Mouse (Mus musculus) E14TG2a.4 (cell line): ENCODE data around the gene Rasgef1b.

Experiments used
- CTCF ChIP-seq: conservative IDR thresholded peaks from 2 replicates; pipeline ENCODE4 v1.5.1; 2014; ENCODE audit warnings: low read length
- NANOG ChIP-seq: IDR thresholded peaks from 2 replicates; pipeline ENCODE4 v1.6.1; 2014; ENCODE audit warnings: borderline replicate concordance, low read length, mixed read lengths
- POU5F1 ChIP-seq: IDR thresholded peaks from 2 replicates; pipeline ENCODE4 v1.6.1; 2014; ENCODE audit warnings: low read length, borderline replicate concordance

DNA sequence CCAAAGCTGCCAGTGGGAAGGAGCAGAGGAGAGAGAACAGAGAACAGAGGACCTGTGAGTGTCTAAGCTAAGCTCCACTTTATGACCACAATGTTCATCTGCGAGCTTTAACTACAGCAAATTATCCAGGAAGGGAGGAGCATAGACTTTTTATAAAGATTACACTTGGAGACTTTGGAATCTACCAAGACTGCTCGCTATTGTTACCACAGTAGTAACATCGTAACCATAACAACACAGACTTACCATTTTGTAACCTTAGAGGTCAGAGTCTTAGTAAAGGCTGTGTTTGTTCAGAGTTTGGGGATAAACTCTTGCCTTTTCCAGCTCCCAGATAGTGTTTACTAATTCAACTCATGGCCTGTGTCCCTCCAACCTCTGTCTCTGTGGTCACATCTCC lies 103.3 kb downstream of the Rasgef1b start:
- TF ChIP-seq CTCF: no peak
- TF ChIP-seq NANOG: no peak
- TF ChIP-seq POU5F1: no peak
